Mouse (Mus musculus) ES-Bruce4 (cell line): ENCODE data around the gene Acd. TPM values are rescaled to one million over a fixed set of nuclear protein-coding genes. Genes with fewer than 3 reads are reported as not detected.

ENCODE experiments used
- H3K27ac ChIP-seq: 2 replicates; pipeline ENCODE4 v1.5.1; 2012; ENCODE audit warnings: low read length, inconsistent platforms; ENCODE audit not compliant: insufficient read depth
- H3K27me3 ChIP-seq: 2 replicates; pipeline ENCODE4 v1.6.1; 2012; ENCODE audit warnings: mild to moderate bottlenecking, low read length, inconsistent platforms; ENCODE audit not compliant: control insufficient read depth, poor library complexity, insufficient read depth, severe bottlenecking
- H3K36me3 ChIP-seq: 2 replicates; pipeline ENCODE4 v1.6.1; 2012; ENCODE audit warnings: inconsistent platforms, mild to moderate bottlenecking, low read length, moderate library complexity; ENCODE audit not compliant: control insufficient read depth, poor library complexity, insufficient read depth, severe bottlenecking
- H3K4me1 ChIP-seq: one replicate; pipeline ENCODE4 v1.8.1; 2011; ENCODE audit warnings: low read length; ENCODE audit not compliant: control insufficient read depth, insufficient read depth
- H3K4me3 ChIP-seq: 2 replicates; pipeline ENCODE4 v1.5.1; 2011; ENCODE audit warnings: low read depth, mild to moderate bottlenecking, low read length
- H3K9ac ChIP-seq: 2 replicates; pipeline ENCODE4 v1.6.1; 2012; ENCODE audit warnings: low read depth, mild to moderate bottlenecking, inconsistent platforms; ENCODE audit not compliant: poor library complexity, severe bottlenecking
- H3K9me3 ChIP-seq: replicated peaks from 2 replicates; pipeline ENCODE4 v1.6.1; 2012; ENCODE audit warnings: mild to moderate bottlenecking, low read length, inconsistent platforms; ENCODE audit not compliant: control insufficient read depth, poor library complexity, insufficient read depth, severe bottlenecking
- CTCF ChIP-seq: IDR thresholded peaks from one replicate; pipeline ENCODE4 v1.8.1; 2011; ENCODE audit warnings: low read depth, low read length
- EP300 ChIP-seq: IDR thresholded peaks from 2 replicates; pipeline ENCODE4 v1.6.1; 2011; ENCODE audit warnings: low read depth, low read length; ENCODE audit not compliant: insufficient read depth
- POLR2A ChIP-seq: IDR thresholded peaks from one replicate; pipeline ENCODE4 v1.8.1; 2011; ENCODE audit warnings: low read length; ENCODE audit not compliant: insufficient read depth
- polyA plus RNA-seq: library from polyadenylated mRNA; stranded (reverse); fragments of >200 nt; gene quantifications from 2 replicates; pipeline ENCODE4 v1.2.4, GENCODE M21; 2011; ENCODE audit warnings: low read depth; ENCODE audit not compliant: missing spikeins, insufficient read depth, insufficient read length

Acd gene
- polyA plus RNA-seq, 1 experiment: 30.1 TPM

- H3K36me3 ChIP-seq: no peaks in the 10 kb centered on the region
- H3K9ac ChIP-seq: no peak overlapping the region
- H3K27ac ChIP-seq: no peak overlapping the region; the same call in 1 of the 2 replicates
- no peaks in the 10 kb centered on the region for H3K27me3 ChIP-seq
- H3K9me3 ChIP-seq: no peaks in the 10 kb centered on the region
- TF ChIP-seq CTCF (no peak), EP300 (no peak), POLR2A (no peak)
- H3K4me1 ChIP-seq: no peaks in the 10 kb centered on the region
- H3K4me3 ChIP-seq: no peak overlapping the region
Observed at GRCm38 (mm10) chr8:105725726-105726125, 24.8 kb upstream of the Acd start.

GRCm38 (mm10) chr8:105722861-105723260 lies 22.0 kb upstream of the Acd start:
- no peaks in the 10 kb centered on the region for H3K4me1 ChIP-seq
- H3K27me3 ChIP-seq: no peaks in the 10 kb centered on the region
- no peak overlapping the region for H3K9ac ChIP-seq
- no peak overlapping the region for H3K27ac ChIP-seq
- no peaks in the 10 kb centered on the region for H3K9me3 ChIP-seq
- H3K4me3 ChIP-seq: no peak overlapping the region
- H3K36me3 ChIP-seq: no peaks in the 10 kb centered on the region
- TF ChIP-seq CTCF: no peak
- TF ChIP-seq POLR2A: no peak
- TF ChIP-seq EP300: no peak

- TF ChIP-seq POLR2A (no peak), EP300 (no peak), CTCF (no peak)
- no peaks in the 10 kb centered on the region for H3K9me3 ChIP-seq
- no peak overlapping the region for H3K27ac ChIP-seq
- H3K4me3 ChIP-seq: no peak overlapping the region
- H3K9ac ChIP-seq: no peak overlapping the region
- no peaks in the 10 kb centered on the region for H3K36me3 ChIP-seq
- H3K27me3 ChIP-seq: no peaks in the 10 kb centered on the region
- no peaks in the 10 kb centered on the region for H3K4me1 ChIP-seq
Observed at GRCm38 (mm10) chr8:105719637-105720036, 18.7 kb upstream of the Acd start.

GRCm38 (mm10) chr8:105716302-105716945 lies 15.5 kb upstream of the Acd start:
- TF ChIP-seq POLR2A (no peak), CTCF (peak; percentile 79), EP300 (no peak)
- Histone ChIP-seq H3K4me3 (peak overlapping the region; percentile 48), H3K9ac (peak overlapping the region; percentile 5), H3K9me3 (no peaks in the 10 kb centered on the region), H3K4me1 (no peaks in the 10 kb centered on the region), H3K27ac (no peak overlapping the region), H3K36me3 (no peaks in the 10 kb centered on the region), H3K27me3 (no peaks in the 10 kb centered on the region)

- Histone ChIP-seq H3K36me3 (no peaks in the 10 kb centered on the region), H3K4me1 (no peaks in the 10 kb centered on the region), H3K4me3 (no peak overlapping the region), H3K9ac (no peak overlapping the region), H3K27ac (no peak overlapping the region), H3K27me3 (no peaks in the 10 kb centered on the region), H3K9me3 (no peaks in the 10 kb centered on the region)
- no peak for TF ChIP-seq POLR2A
- TF ChIP-seq CTCF: no peak
- no peak for TF ChIP-seq EP300
Observed at GRCm38 (mm10) chr8:105715042-105715441, 14.1 kb upstream of the Acd start.

GRCm38 (mm10) chr8:105714139-105714538 lies 13.2 kb upstream of the Acd start:
- no peak for TF ChIP-seq POLR2A
- peak; percentile 83 for TF ChIP-seq CTCF
- H3K36me3 ChIP-seq: no peaks in the 10 kb centered on the region
- H3K9ac ChIP-seq: no peak overlapping the region
- no peak overlapping the region for H3K27ac ChIP-seq
- no peaks in the 10 kb centered on the region for H3K9me3 ChIP-seq
- H3K27me3 ChIP-seq: no peaks in the 10 kb centered on the region
- H3K4me3 ChIP-seq: no peak overlapping the region
- no peaks in the 10 kb centered on the region for H3K4me1 ChIP-seq
